25 mouse cellular contexts compared by ENCODE assay signal in genomic region chr10:12059728-12060127, GRCm38 (mm10).
"Had no signal": no experiment of that assay in that cellular context is flagged by ENCODE, and none has a peak within 500 bp of the region (broad histone marks: within the 10 kb centered on the region; RNA-seq: fewer than 3 reads in every experiment).

No protein-coding gene starts in this region.

- H3K9me3 ChIP-seq: heart, embryonic 10.5 days; heart, embryonic 12.5 days; hindbrain, embryonic 10.5 days; hindbrain, embryonic 12.5 days; intestine, embryonic 15.5 days; limb, embryonic 10.5 days; limb, embryonic 12.5 days; liver, embryonic 13.5 days; liver, embryonic 15.5 days had no signal

- H3K4me3 ChIP-seq: heart, embryonic 10.5 days; heart, embryonic 12.5 days; hindbrain, embryonic 10.5 days; hindbrain, embryonic 12.5 days; intestine, embryonic 15.5 days; layer of hippocampus, adult 2 months; left cerebral cortex, adult 2 months; limb, embryonic 10.5 days; limb, embryonic 12.5 days; liver, embryonic 13.5 days; liver, embryonic 15.5 days had no signal

- H3K27ac ChIP-seq: heart, embryonic 10.5 days; hindbrain, embryonic 10.5 days; hindbrain, embryonic 12.5 days; hindbrain, embryonic 14.5 days; intestine, embryonic 15.5 days; layer of hippocampus, adult 2 months; left cerebral cortex, adult 2 months; limb, embryonic 10.5 days; limb, embryonic 12.5 days; liver, embryonic 13.5 days; liver, embryonic 15.5 days had no signal

- DNase-seq: gastrocnemius, postnatal 14 days; heart, adult 18-20 months; heart, postnatal 10 days; heart, postnatal 4 days; kidney, adult 8-10 months; kidney, postnatal 25 days; kidney, postnatal 4 days; liver; liver, embryonic 13.5 days had no signal

- ATAC-seq: forebrain, embryonic 16.5 days; hindbrain, embryonic 16.5 days; inflammation-experienced regulatory T-cells, adult 6 months; intestine, embryonic 15.5 days; intestine, postnatal 0 days had no signal

- H3K27me3 ChIP-seq: heart, embryonic 12.5 days; hindbrain, embryonic 12.5 days; intestine, embryonic 15.5 days; limb, embryonic 12.5 days; liver, embryonic 13.5 days; liver, embryonic 15.5 days had no signal

- H3K4me2 ChIP-seq: heart, embryonic 12.5 days; hindbrain, embryonic 12.5 days; hindbrain, embryonic 14.5 days; intestine, embryonic 15.5 days; limb, embryonic 12.5 days; liver, embryonic 11.5 days; liver, embryonic 13.5 days; liver, embryonic 15.5 days had no signal

- H3K36me3 ChIP-seq: heart, embryonic 10.5 days; heart, embryonic 12.5 days; hindbrain, embryonic 10.5 days; hindbrain, embryonic 12.5 days; intestine, embryonic 15.5 days; limb, embryonic 10.5 days; limb, embryonic 12.5 days; liver, embryonic 13.5 days; liver, embryonic 15.5 days had no signal

- H3K4me1 ChIP-seq: heart, embryonic 10.5 days; heart, embryonic 12.5 days; hindbrain, embryonic 10.5 days; hindbrain, embryonic 12.5 days; intestine, embryonic 15.5 days; limb, embryonic 10.5 days; limb, embryonic 12.5 days; liver, embryonic 13.5 days; liver, embryonic 15.5 days had no signal

- H3K9ac ChIP-seq: heart, embryonic 12.5 days; hindbrain, embryonic 12.5 days; hindbrain, embryonic 14.5 days; intestine, embryonic 15.5 days; limb, embryonic 12.5 days; liver, embryonic 13.5 days; liver, embryonic 15.5 days had no signal
